Mouse (Mus musculus) neural tube, embryonic 11.5 days (tissue): ENCODE results near the gene Pole2. TPM values are rescaled to one million over a fixed set of nuclear protein-coding genes. Genes with fewer than 3 reads are reported as not detected.

Experiments used
- ATAC-seq: fragments of 200-750 bp; cut with Nextera tagmentation; 2 replicates; pipeline ENCODE4 v1.8.0; 2017; ENCODE audit warnings: moderate number of reproducible peaks, mild to moderate bottlenecking, moderate TSS enrichment, moderate library complexity; ENCODE audit not compliant: insufficient read depth, low FRiP score, low TSS enrichment
- DNase-seq: peaks from one replicate; pipeline ENCODE4 v3.0.0-alpha.2; 2015; ENCODE audit warnings: low spot score
- H3K27ac ChIP-seq: fragments of 300-500 bp; sonication (generic); 2 replicates; pipeline ENCODE4 v1.5.1; 2014; ENCODE audit warnings: low read depth, mild to moderate bottlenecking, low read length
- H3K27me3 ChIP-seq: fragments of 300-500 bp; sonication (generic); 2 replicates; pipeline ENCODE4 v1.6.1; 2014; ENCODE audit warnings: mild to moderate bottlenecking, low read length, mixed read lengths; ENCODE audit not compliant: control insufficient read depth, insufficient read depth
- H3K36me3 ChIP-seq: fragments of 300-500 bp; sonication (generic); 2 replicates; pipeline ENCODE4 v1.6.1; 2014; ENCODE audit warnings: mild to moderate bottlenecking, low read length, moderate library complexity, mixed read lengths; ENCODE audit not compliant: control insufficient read depth, insufficient read depth
- H3K4me1 ChIP-seq: fragments of 300-500 bp; sonication (generic); 2 replicates; pipeline ENCODE4 v1.6.1; 2014; ENCODE audit warnings: low read length, mixed read lengths; ENCODE audit not compliant: control insufficient read depth, insufficient read depth
- H3K4me2 ChIP-seq: fragments of 300-500 bp; sonication (generic); 2 replicates; pipeline ENCODE4 v1.6.1; 2014; ENCODE audit warnings: low read depth, mild to moderate bottlenecking, moderate library complexity
- H3K4me3 ChIP-seq: fragments of 300-500 bp; sonication (generic); 2 replicates; pipeline ENCODE4 v1.5.1; 2014; ENCODE audit warnings: low read depth, low read length
- H3K9ac ChIP-seq: fragments of 300-500 bp; sonication (generic); 2 replicates; pipeline ENCODE4 v1.6.1; 2014; ENCODE audit warnings: mild to moderate bottlenecking, low read length
- H3K9me3 ChIP-seq: fragments of 300-500 bp; sonication (generic); 2 replicates; pipeline ENCODE4 v1.6.1; 2016; ENCODE audit warnings: low read length; ENCODE audit not compliant: control insufficient read depth
- WGBS: fragments of 180-500 bp; shearing (Covaris S2); extraction: QIAGEN DNeasy Blood & Tissue Kit; methylation state at CpG from one replicate; pipeline ENCODE4 v1.1.7; 2014; 5-methylcytosine and 5-hydroxymethylcytosine counted together
- polyA plus RNA-seq: library from polyadenylated mRNA; unstranded; fragments of >200 nt; fragmentation: Nextera tagmentation; extraction: Ambion mirVana; gene quantifications from 2 replicates; pipeline ENCODE4 v1.2.1, GENCODE M21; 2014

The Pole2 gene
- polyA plus RNA-seq, 1 experiment from 2014 or later: 26.5 TPM

GRCm38 (mm10) chr12:69215000-69215785, 12.8 kb downstream of the Pole2 start:
- peaks cover 5% of the 10 kb centered on the region; the same call in 1 of the 2 replicates for H3K36me3 ChIP-seq
- H3K4me3 ChIP-seq: no peak overlapping the region
- H3K4me1 ChIP-seq: no peaks in the 10 kb centered on the region
- ATAC-seq: no peak
- no peak for DNase-seq
- 87% methylated on average over 3 of the region's 3 CpGs for WGBS
- no peak overlapping the region for H3K9ac ChIP-seq
- no peak overlapping the region for H3K4me2 ChIP-seq
- no peaks in the 10 kb centered on the region for H3K27me3 ChIP-seq
- no peaks in the 10 kb centered on the region for H3K9me3 ChIP-seq
- H3K27ac ChIP-seq: no peak overlapping the region

DNA sequence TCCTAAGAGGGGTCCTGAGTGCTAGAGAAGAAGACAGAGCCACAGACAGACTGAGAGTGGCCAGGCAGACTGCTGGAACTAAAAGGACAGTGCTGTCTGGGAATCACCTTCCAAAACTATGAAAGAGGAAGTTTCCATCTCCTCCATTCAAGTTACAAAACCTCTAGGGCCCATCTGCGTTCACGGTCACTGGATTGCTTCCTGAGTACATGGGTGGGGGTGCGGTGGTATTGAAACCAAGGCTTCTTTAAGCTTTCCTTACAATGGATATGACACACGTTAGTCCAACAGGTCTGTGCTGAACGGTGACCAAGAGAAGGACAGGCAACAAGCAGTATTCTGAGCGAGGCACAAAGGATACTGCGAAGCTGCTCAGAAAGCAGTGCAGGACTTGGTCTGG, 13.6 kb downstream of the Pole2 start:
- WGBS: 95% methylated on average over 7 of the region's 7 CpGs
- DNase-seq: no peak
- ATAC-seq: no peak
- no peak overlapping the region for H3K9ac ChIP-seq
- no peaks in the 10 kb centered on the region for H3K9me3 ChIP-seq
- H3K4me2 ChIP-seq: no peak overlapping the region
- H3K27ac ChIP-seq: no peak overlapping the region
- no peaks in the 10 kb centered on the region for H3K27me3 ChIP-seq
- H3K36me3 ChIP-seq: peaks cover 5% of the 10 kb centered on the region; the same call in 1 of the 2 replicates
- H3K4me3 ChIP-seq: no peak overlapping the region
- no peaks in the 10 kb centered on the region for H3K4me1 ChIP-seq

DNA sequence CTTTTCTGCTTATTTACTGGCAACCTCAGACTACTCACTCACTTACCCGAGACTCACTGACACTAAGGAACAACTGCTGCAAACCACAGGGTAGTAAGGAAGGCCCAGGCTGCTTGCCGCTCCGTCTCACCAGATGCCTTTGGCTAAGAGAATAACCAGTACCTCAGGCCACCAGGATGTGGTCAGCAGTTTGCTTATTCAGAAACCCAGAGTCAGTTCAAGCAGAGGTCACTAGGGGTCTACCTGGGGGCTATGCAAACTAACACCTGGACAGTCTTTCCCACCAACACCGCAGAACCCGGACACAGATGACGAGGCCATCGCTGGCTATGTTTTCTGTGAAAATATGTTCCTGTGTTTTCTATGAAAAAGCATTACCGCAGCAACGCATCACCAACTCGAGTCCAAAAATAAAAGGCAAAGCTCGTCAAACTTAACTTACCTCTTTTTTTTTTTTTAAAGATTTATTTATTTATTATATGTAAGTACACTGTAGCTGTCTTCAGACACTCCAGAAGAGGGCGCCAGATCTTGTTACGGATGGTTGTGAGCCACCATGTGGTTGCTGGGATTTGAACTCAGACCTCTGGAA, 14.7 kb downstream of the Pole2 start:
- no peak for DNase-seq
- no peak overlapping the region for H3K27ac ChIP-seq
- no peak overlapping the region for H3K4me3 ChIP-seq
- WGBS: 95% methylated on average over 13 of the region's 13 CpGs
- no peaks in the 10 kb centered on the region for H3K9me3 ChIP-seq
- ATAC-seq: no peak
- H3K27me3 ChIP-seq: no peaks in the 10 kb centered on the region
- H3K4me2 ChIP-seq: no peak overlapping the region
- no peak overlapping the region for H3K9ac ChIP-seq
- H3K4me1 ChIP-seq: no peaks in the 10 kb centered on the region
- peaks cover 5% of the 10 kb centered on the region; the same call in 1 of the 2 replicates for H3K36me3 ChIP-seq

GRCm38 (mm10) chr12:69211057-69211456, 16.9 kb downstream of the Pole2 start:
- ATAC-seq (no peak), DNase-seq (no peak)
- H3K4me1 ChIP-seq: no peaks in the 10 kb centered on the region
- no peaks in the 10 kb centered on the region for H3K9me3 ChIP-seq
- no peak overlapping the region for H3K4me2 ChIP-seq
- H3K27me3 ChIP-seq: no peaks in the 10 kb centered on the region
- WGBS: 92% methylated on average over 5 of the region's 5 CpGs
- H3K9ac ChIP-seq: no peak overlapping the region
- peaks cover 5% of the 10 kb centered on the region; the same call in 1 of the 2 replicates for H3K36me3 ChIP-seq
- no peak overlapping the region for H3K4me3 ChIP-seq
- no peak overlapping the region for H3K27ac ChIP-seq

DNA sequence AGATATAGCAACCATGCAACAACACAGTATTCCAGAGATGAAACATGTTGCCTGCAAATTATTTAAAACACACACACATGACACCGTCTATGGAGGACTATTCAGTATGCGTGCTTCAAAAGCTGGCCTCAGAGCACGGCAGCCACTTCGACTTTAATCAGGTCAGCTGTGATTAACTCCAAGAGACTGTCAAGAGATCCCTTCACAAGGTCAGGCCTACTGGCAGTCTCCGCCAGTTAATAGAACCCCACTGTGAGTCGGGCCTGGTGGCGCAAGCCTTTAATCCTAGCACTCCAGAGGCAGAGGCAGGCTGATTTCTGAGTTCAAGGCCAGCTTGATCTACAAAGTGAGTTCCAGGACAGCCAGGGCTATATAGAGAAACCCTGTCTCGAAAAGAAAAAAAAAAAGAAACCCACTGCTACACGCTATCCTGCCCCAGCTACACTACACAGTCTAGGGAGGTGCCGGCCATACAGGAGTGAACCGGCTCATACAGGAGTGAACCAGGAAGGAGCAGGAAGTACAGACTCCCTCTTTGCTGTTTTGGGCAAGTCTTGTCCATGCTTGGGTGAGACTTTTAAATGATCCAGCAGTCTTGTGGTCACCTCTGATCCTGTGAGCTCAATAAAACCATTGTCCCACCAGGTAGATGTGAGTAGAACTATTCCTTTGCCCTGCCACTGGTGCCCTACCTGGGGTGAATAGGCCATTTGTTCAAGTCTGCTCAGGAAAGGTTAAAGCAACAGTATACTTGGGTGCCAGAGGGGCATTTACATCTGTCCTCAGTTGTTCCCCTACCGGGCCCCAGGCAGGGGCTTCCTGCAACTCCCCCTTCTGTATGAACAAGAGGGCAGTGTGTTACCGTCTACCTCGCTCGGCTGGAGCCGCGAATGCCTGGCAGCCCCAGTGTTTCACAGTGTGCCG, 17.7 kb downstream of the Pole2 start:
- WGBS: 88% methylated on average over 18 of the region's 18 CpGs
- H3K9me3 ChIP-seq: no peaks in the 10 kb centered on the region
- no peak overlapping the region for H3K9ac ChIP-seq
- no peaks in the 10 kb centered on the region for H3K4me1 ChIP-seq
- no peak overlapping the region for H3K4me2 ChIP-seq
- H3K27me3 ChIP-seq: no peaks in the 10 kb centered on the region
- H3K27ac ChIP-seq: no peak overlapping the region
- ATAC-seq (no peak), DNase-seq (no peak)
- H3K4me3 ChIP-seq: no peak overlapping the region
- H3K36me3 ChIP-seq: peaks cover 5% of the 10 kb centered on the region; the same call in 1 of the 2 replicates

DNA sequence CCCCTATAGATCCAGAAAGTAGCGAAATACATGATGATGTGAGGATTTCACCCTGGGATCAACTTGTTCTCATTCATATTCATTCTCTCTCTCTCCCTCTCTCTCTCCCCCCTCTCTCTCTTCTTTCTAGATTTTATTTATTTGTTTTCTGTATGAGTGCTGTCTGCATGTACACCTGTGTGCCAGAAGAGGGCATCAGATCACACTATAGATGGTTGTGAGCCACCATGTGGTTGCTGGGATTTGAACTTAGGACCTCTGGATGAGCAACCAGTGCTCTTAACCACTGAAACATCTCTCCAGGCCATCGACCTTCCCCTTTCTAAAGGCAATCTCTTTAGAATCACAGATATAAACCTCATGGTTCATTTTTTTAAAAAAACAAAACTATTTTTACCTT, 19.5 kb downstream of the Pole2 start:
- Histone ChIP-seq H3K36me3 (peaks cover 5% of the 10 kb centered on the region; the same call in 1 of the 2 replicates), H3K4me1 (no peaks in the 10 kb centered on the region), H3K4me2 (no peak overlapping the region), H3K27ac (no peak overlapping the region), H3K9me3 (no peaks in the 10 kb centered on the region), H3K9ac (no peak overlapping the region), H3K4me3 (no peak overlapping the region), H3K27me3 (no peaks in the 10 kb centered on the region)
- ATAC-seq (no peak), DNase-seq (no peak)
- 93% methylated on average over 2 of the region's 2 CpGs for WGBS

DNA sequence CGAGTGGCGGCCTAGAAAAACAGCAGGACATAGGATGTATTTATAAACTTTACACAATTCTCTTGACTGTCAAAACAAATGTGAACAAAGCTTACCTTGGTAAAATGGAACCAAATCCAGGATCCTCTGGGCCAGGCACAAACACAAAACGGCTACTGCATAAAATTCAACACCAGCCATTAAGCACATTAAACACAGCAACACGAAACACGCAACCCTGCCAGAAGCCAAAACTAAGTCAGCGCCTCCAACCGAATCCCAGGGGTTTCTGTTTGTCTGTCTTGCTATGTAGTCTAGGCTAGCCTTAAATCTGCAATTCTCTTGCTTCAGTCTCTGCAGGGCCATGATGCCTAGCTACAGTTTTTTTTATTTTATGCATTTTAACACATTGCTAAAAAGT, 20.1 kb downstream of the Pole2 start:
- H3K4me1 ChIP-seq: no peaks in the 10 kb centered on the region
- no peak for ATAC-seq
- H3K36me3 ChIP-seq: peaks cover 5% of the 10 kb centered on the region; the same call in 1 of the 2 replicates
- DNase-seq: no peak
- H3K27me3 ChIP-seq: no peaks in the 10 kb centered on the region
- H3K4me2 ChIP-seq: no peak overlapping the region
- H3K9me3 ChIP-seq: no peaks in the 10 kb centered on the region
- no peak overlapping the region for H3K9ac ChIP-seq
- no peak overlapping the region for H3K27ac ChIP-seq
- no peak overlapping the region for H3K4me3 ChIP-seq
- WGBS: 95% methylated on average over 7 of the region's 7 CpGs

DNA sequence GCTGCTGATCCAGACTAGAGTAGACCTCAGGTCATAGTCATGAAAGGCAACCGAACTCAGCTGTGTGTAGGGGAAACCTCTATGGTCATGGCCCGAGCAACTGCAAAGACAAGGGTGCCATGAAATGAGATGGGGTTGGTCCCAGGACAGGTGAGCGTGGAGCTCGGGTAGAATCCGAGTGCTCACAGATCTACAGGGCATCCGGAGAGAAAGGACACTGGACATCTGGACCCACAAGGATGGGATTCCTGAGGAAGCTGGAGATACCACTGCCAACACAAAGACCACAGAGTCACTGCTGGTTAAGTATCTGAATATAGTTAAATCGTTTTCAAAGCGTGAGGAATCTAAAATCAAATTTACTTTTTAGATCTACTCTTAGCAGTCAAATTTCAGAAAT, 20.6 kb downstream of the Pole2 start:
- H3K9ac ChIP-seq: no peak overlapping the region
- no peaks in the 10 kb centered on the region for H3K9me3 ChIP-seq
- H3K36me3 ChIP-seq: peaks cover 4% of the 10 kb centered on the region
- H3K27me3 ChIP-seq: no peaks in the 10 kb centered on the region
- no peaks in the 10 kb centered on the region for H3K4me1 ChIP-seq
- H3K4me2 ChIP-seq: no peak overlapping the region
- ATAC-seq (no peak), DNase-seq (no peak)
- no peak overlapping the region for H3K27ac ChIP-seq
- WGBS: 96% methylated on average over 8 of the region's 8 CpGs
- H3K4me3 ChIP-seq: no peak overlapping the region
